Mouse (Mus musculus) forebrain, embryonic 11.5 days (tissue): ENCODE measurements around the gene Ccdc62. TPM values are rescaled to one million over a fixed set of nuclear protein-coding genes. Genes with fewer than 3 reads are reported as not detected.

Experiments
- ATAC-seq: fragments of 200-750 bp; cut with Nextera tagmentation; replicated peaks from 2 replicates; pipeline ENCODE4 v1.8.0; 2017; ENCODE audit warnings: moderate TSS enrichment; ENCODE audit not compliant: low FRiP score
- DNase-seq: peaks from one replicate; pipeline ENCODE4 v3.0.0-alpha.2; 2017; ENCODE audit warnings: low spot score
- H3K27ac ChIP-seq: fragments of 300-500 bp; sonication (generic); 2 replicates; pipeline ENCODE4 v1.5.1; 2014; ENCODE audit warnings: low read depth, low read length
- H3K27me3 ChIP-seq: fragments of 300-500 bp; sonication (generic); 2 replicates; pipeline ENCODE4 v1.6.1; 2014; ENCODE audit warnings: mild to moderate bottlenecking, low read length, mixed read lengths; ENCODE audit not compliant: control insufficient read depth, insufficient read depth
- H3K36me3 ChIP-seq: fragments of 300-500 bp; sonication (generic); 2 replicates; pipeline ENCODE4 v1.6.1; 2014; ENCODE audit warnings: mild to moderate bottlenecking, low read length, moderate library complexity, mixed read lengths; ENCODE audit not compliant: control insufficient read depth, insufficient read depth
- H3K4me1 ChIP-seq: fragments of 300-500 bp; sonication (generic); replicated peaks from 2 replicates; pipeline ENCODE4 v1.6.1; 2014; ENCODE audit warnings: low read length, mixed read lengths; ENCODE audit not compliant: control insufficient read depth, insufficient read depth
- H3K4me2 ChIP-seq: fragments of 300-500 bp; sonication (generic); 2 replicates; pipeline ENCODE4 v1.6.1; 2014; ENCODE audit warnings: low read depth, mild to moderate bottlenecking, low read length, moderate library complexity, mixed read lengths; ENCODE audit not compliant: severe bottlenecking
- H3K4me3 ChIP-seq: fragments of 300-500 bp; sonication (generic); 2 replicates; pipeline ENCODE4 v1.5.1; 2014; ENCODE audit warnings: low read depth, low read length
- H3K9ac ChIP-seq: fragments of 300-500 bp; sonication (generic); 2 replicates; pipeline ENCODE4 v1.6.1; 2014; ENCODE audit warnings: low read length
- H3K9me3 ChIP-seq: fragments of 300-500 bp; sonication (generic); 2 replicates; pipeline ENCODE4 v1.6.1; 2016; ENCODE audit warnings: low read length, mixed read lengths; ENCODE audit not compliant: control insufficient read depth
- WGBS: fragments of 180-500 bp; shearing (Covaris S2); extraction: QIAGEN DNeasy Blood & Tissue Kit; methylation state at CpG from one replicate; pipeline ENCODE4 v1.1.7; 2014; 5-methylcytosine and 5-hydroxymethylcytosine counted together
- polyA plus RNA-seq: library from polyadenylated mRNA; unstranded; fragments of >200 nt; fragmentation: Nextera tagmentation; extraction: Ambion mirVana; gene quantifications from 2 replicates; pipeline ENCODE4 v1.2.1, GENCODE M21; 2014

Gene Ccdc62
- polyA plus RNA-seq, 1 experiment from 2014 or later: 3.9 TPM

GRCm38 (mm10) chr5:124012885-124013284, 82.4 kb downstream of the Ccdc62 start:
- H3K9ac ChIP-seq: no peak overlapping the region
- no peaks in the 10 kb centered on the region for H3K9me3 ChIP-seq
- peaks cover 33% of the 10 kb centered on the region for H3K4me1 ChIP-seq
- H3K4me2 ChIP-seq: no peak overlapping the region
- ATAC-seq (no peak), DNase-seq (no peak)
- peaks cover under 1% of the 10 kb centered on the region; the same call in 1 of the 2 replicates for H3K36me3 ChIP-seq
- no peaks in the 10 kb centered on the region for H3K27me3 ChIP-seq
- H3K27ac ChIP-seq: no peak overlapping the region
- 89% methylated on average over 10 of the region's 10 CpGs for WGBS
- H3K4me3 ChIP-seq: no peak overlapping the region

- H3K27me3 ChIP-seq: no peaks in the 10 kb centered on the region
- no peak overlapping the region for H3K4me2 ChIP-seq
- DNase-seq (peak; percentile 47), ATAC-seq (no peak)
- H3K9ac ChIP-seq: no peak overlapping the region
- H3K36me3 ChIP-seq: no peaks in the 10 kb centered on the region; the same call in 1 of the 2 replicates
- 87% methylated on average over 16 of the region's 16 CpGs for WGBS
- H3K4me1 ChIP-seq: peaks cover 33% of the 10 kb centered on the region
- no peak overlapping the region for H3K27ac ChIP-seq
- H3K4me3 ChIP-seq: no peak overlapping the region
- no peaks in the 10 kb centered on the region for H3K9me3 ChIP-seq
Observed at GRCm38 (mm10) chr5:124013747-124014146, 83.3 kb downstream of the Ccdc62 start.

- Histone ChIP-seq H3K27ac (no peak overlapping the region), H3K27me3 (no peaks in the 10 kb centered on the region), H3K4me3 (no peak overlapping the region), H3K36me3 (no peaks in the 10 kb centered on the region; the same call in 1 of the 2 replicates), H3K9me3 (no peaks in the 10 kb centered on the region), H3K4me1 (peaks cover 33% of the 10 kb centered on the region), H3K4me2 (no peak overlapping the region), H3K9ac (no peak overlapping the region)
- WGBS: 89% methylated on average over 3 of the region's 3 CpGs
- ATAC-seq (no peak), DNase-seq (no peak)
Observed at GRCm38 (mm10) chr5:124014180-124014579, 83.7 kb downstream of the Ccdc62 start.

- no peaks in the 10 kb centered on the region for H3K27me3 ChIP-seq
- H3K4me1 ChIP-seq: peaks cover 33% of the 10 kb centered on the region
- no peaks in the 10 kb centered on the region for H3K9me3 ChIP-seq
- H3K36me3 ChIP-seq: no peaks in the 10 kb centered on the region; the same call in 1 of the 2 replicates
- H3K9ac ChIP-seq: no peak overlapping the region; the same call in 1 of the 2 replicates
- H3K4me3 ChIP-seq: no peak overlapping the region
- DNase-seq (no peak), ATAC-seq (no peak)
- no peak overlapping the region for H3K27ac ChIP-seq
- no peak overlapping the region for H3K4me2 ChIP-seq
- 27% methylated on average over 11 of the region's 11 CpGs for WGBS
Observed at GRCm38 (mm10) chr5:124014791-124015251, 84.3 kb downstream of the Ccdc62 start.

- 82% methylated on average over 2 of the region's 2 CpGs for WGBS
- H3K9me3 ChIP-seq: no peaks in the 10 kb centered on the region
- H3K4me2 ChIP-seq: no peak overlapping the region
Observed at GRCm38 (mm10) chr5:124015727-124016126, 85.2 kb downstream of the Ccdc62 start.

GRCm38 (mm10) chr5:124016291-124016821, 85.9 kb downstream of the Ccdc62 start:
- H3K4me1 ChIP-seq: peaks cover 25% of the 10 kb centered on the region
- 87% methylated on average over 7 of the region's 7 CpGs for WGBS
- no peaks in the 10 kb centered on the region for H3K9me3 ChIP-seq
- H3K4me3 ChIP-seq: no peak overlapping the region
- H3K27ac ChIP-seq: no peak overlapping the region
- no peak for DNase-seq
- no peak for ATAC-seq
- no peak overlapping the region for H3K9ac ChIP-seq
- H3K36me3 ChIP-seq: no peaks in the 10 kb centered on the region
- no peaks in the 10 kb centered on the region for H3K27me3 ChIP-seq
- H3K4me2 ChIP-seq: no peak overlapping the region

More at GRCm38 (mm10) chr5:124015727-124016126, 85.2 kb downstream of the Ccdc62 start:
- no peaks in the 10 kb centered on the region for H3K36me3 ChIP-seq
- ATAC-seq: no peak
- no peak overlapping the region for H3K4me3 ChIP-seq
- H3K27me3 ChIP-seq: no peaks in the 10 kb centered on the region
- no peak overlapping the region for H3K27ac ChIP-seq
- peaks cover 31% of the 10 kb centered on the region for H3K4me1 ChIP-seq
- no peak overlapping the region for H3K9ac ChIP-seq
- DNase-seq: no peak

- peaks cover 12% of the 10 kb centered on the region for H3K4me1 ChIP-seq
Observed at GRCm38 (mm10) chr5:124017941-124018340, 87.5 kb downstream of the Ccdc62 start.

GRCm38 (mm10) chr5:124018651-124019050, 88.2 kb downstream of the Ccdc62 start:
- no peak overlapping the region for H3K9ac ChIP-seq
- H3K27me3 ChIP-seq: no peaks in the 10 kb centered on the region
- no peak overlapping the region for H3K27ac ChIP-seq
- H3K36me3 ChIP-seq: no peaks in the 10 kb centered on the region
- no peak overlapping the region for H3K4me3 ChIP-seq
- no peak overlapping the region for H3K4me2 ChIP-seq
- peaks cover 10% of the 10 kb centered on the region for H3K4me1 ChIP-seq
- DNase-seq (no peak), ATAC-seq (no peak)
- 91% methylated on average over 9 of the region's 9 CpGs for WGBS
- H3K9me3 ChIP-seq: no peaks in the 10 kb centered on the region

More at GRCm38 (mm10) chr5:124017941-124018340, 87.5 kb downstream of the Ccdc62 start:
- no peaks in the 10 kb centered on the region for H3K9me3 ChIP-seq
- DNase-seq (no peak), ATAC-seq (no peak)
- no peak overlapping the region for H3K4me3 ChIP-seq
- H3K36me3 ChIP-seq: no peaks in the 10 kb centered on the region
- H3K4me2 ChIP-seq: no peak overlapping the region
- no peaks in the 10 kb centered on the region for H3K27me3 ChIP-seq
- WGBS: 90% methylated on average over 9 of the region's 9 CpGs
- H3K9ac ChIP-seq: no peak overlapping the region
- no peak overlapping the region for H3K27ac ChIP-seq
